Mouse (Mus musculus) embryonic fibroblast, embryonic 13.5 days (primary cell): ENCODE results near the gene Slc10a4.

Experiments
- CTCF ChIP-seq: IDR thresholded peaks from 2 replicates; pipeline ENCODE4 v1.5.1; 2011; ENCODE audit warnings: mild to moderate bottlenecking, control low read depth, low read length, moderate library complexity, borderline replicate concordance; ENCODE audit not compliant: insufficient read depth
- POLR2A ChIP-seq: IDR thresholded peaks from 2 replicates; pipeline ENCODE4 v1.6.1; 2011; ENCODE audit warnings: low read depth, mild to moderate bottlenecking, control low read depth, low read length, moderate library complexity

DNA sequence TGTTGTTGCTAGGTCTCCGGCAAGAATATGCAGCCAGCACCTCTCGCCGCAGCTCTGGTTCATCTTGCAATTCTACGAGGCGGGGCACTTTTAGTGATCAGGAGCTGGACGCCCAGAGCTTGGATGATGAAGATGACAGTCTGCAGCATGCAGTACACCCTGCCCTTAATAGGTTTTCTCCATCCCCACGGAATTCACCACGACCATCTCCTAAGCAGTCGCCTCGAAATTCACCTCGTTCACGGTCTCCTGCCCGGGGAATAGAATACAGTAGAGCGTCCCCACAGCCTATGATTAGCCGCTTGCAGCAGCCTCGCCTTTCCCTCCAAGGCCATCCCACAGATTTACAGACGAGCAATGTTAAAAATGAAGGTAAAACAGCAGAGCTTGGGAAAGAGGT is 49.4 kb upstream of the Slc10a4 start:
- TF ChIP-seq POLR2A (no peak), CTCF (no peak)
